ENCODE assay signal across 7 mouse cellular contexts in the genomic region with DNA sequence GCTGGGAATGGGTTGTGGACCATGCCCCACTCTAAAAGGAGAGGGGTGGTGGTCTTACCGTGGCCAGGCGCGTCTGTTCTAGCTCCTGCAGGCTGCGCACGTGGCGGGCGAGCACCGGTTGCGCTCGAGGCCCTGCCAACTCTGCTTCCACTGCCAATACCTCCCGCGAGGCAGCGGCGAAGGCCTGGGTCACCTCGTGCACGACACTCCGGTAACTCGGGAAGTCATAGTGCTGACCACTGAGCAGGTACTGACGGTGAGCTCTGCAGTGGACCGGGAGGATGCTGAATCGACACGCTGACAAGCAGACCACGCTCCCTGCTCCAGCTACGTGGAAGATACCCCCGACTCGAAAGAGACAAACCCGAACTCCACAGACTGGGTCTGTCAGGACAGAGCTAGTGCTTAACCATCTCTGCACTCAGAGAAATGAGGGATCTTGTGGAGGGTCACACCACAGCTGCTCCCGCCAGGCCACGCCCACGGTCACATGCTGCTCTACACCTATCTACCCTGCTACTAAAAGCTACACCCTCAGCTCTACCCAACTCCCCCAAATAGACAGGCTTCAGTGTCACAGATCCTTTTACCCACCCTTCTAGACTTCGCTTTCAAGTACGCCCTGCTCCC. TPM values are rescaled to one million over a fixed set of nuclear protein-coding genes. Genes with fewer than 3 reads are reported as not detected.
A peak's percentile ranks its signal among the peaks of the same experiment; 100 is the strongest.
DNase-seq lines count a peak whose midpoint lies in the region; ATAC-seq and TF ChIP-seq lines count a peak whose summit lies in the region.

No protein-coding gene starts in this region.

- H3K9me3 ChIP-seq in forebrain, embryonic 10.5 days, result no peaks in the 10 kb centered on the region
- no peaks in the 10 kb centered on the region for H3K9me3 ChIP-seq in intestine, embryonic 16.5 days (ENCODE audit: control insufficient read depth, low read length)
- no peaks in the 10 kb centered on the region for H3K9me3 ChIP-seq in midbrain, postnatal 0 days (ENCODE audit: low read length)

- no peak for TF ChIP-seq CTCF in midbrain, postnatal 0 days (IDR thresholded peaks at IDR 0.05)

- no peak for ATAC-seq in intestine, embryonic 16.5 days
- peak; percentile 25; the same call in 1 of the 2 replicates for ATAC-seq in midbrain, postnatal 0 days (ENCODE audit: low FRiP score)

- H3K4me1 ChIP-seq in forebrain, embryonic 10.5 days, result peaks cover 81% of the 10 kb centered on the region
- H3K4me1 ChIP-seq in intestine, embryonic 16.5 days (ENCODE audit: control insufficient read depth, insufficient read depth, low read length), result peaks cover 37% of the 10 kb centered on the region
- peaks cover 7% of the 10 kb centered on the region; the same call in 1 of the 2 replicates for H3K4me1 ChIP-seq in midbrain, postnatal 0 days (ENCODE audit: insufficient read depth, low read length)

- H3K27ac ChIP-seq in forebrain, embryonic 10.5 days, result peak overlapping the region; percentile 94
- 0 out of 2 replicates have a peak overlapping the region, but pooled peaks have one; percentile 95 for H3K27ac ChIP-seq in intestine, embryonic 16.5 days (ENCODE audit: low read length)
- H3K27ac ChIP-seq in midbrain, postnatal 0 days (ENCODE audit: low read depth, low read length), result peak overlapping the region; percentile 93

- H3K36me3 ChIP-seq in forebrain, embryonic 10.5 days (replicated peaks), result peaks cover 38% of the 10 kb centered on the region
- peaks cover 7% of the 10 kb centered on the region for H3K36me3 ChIP-seq in intestine, embryonic 16.5 days (ENCODE audit: control insufficient read depth, insufficient read depth, low read length)
- peaks cover 15% of the 10 kb centered on the region; the same call in 1 of the 2 replicates for H3K36me3 ChIP-seq in midbrain, postnatal 0 days (ENCODE audit: insufficient read depth, low read length)

- DNase-seq in right cerebral cortex, postnatal 14 days, result peak; percentile 39
- DNase-seq in right cerebral cortex, postnatal 4 days, result no peak
- DNase-seq in forebrain, embryonic 10.5 days (ENCODE audit: extremely low spot score, low spot score), result no peak
- DNase-seq in midbrain, postnatal 0 days (ENCODE audit: low spot score), result peak; percentile 31
- no peak for DNase-seq in right cerebral cortex, postnatal 36 days (ENCODE audit: low spot score in 2 of 2)
- no peak for DNase-seq in frontal cortex, postnatal 25 days (ENCODE audit: low spot score in 2 of 2)

- peaks cover 41% of the 10 kb centered on the region for H3K27me3 ChIP-seq in forebrain, embryonic 10.5 days (ENCODE audit: poor library complexity, severe bottlenecking)
- H3K27me3 ChIP-seq in intestine, embryonic 16.5 days (replicated peaks; ENCODE audit: control insufficient read depth, insufficient read depth, low read length), result peaks cover 25% of the 10 kb centered on the region
- peaks cover 21% of the 10 kb centered on the region for H3K27me3 ChIP-seq in midbrain, postnatal 0 days (ENCODE audit: insufficient read depth, low read length)

- H3K4me3 ChIP-seq in forebrain, embryonic 10.5 days, result peak overlapping the region; percentile 61
- H3K4me3 ChIP-seq in intestine, embryonic 16.5 days (ENCODE audit: low read length), result peak overlapping the region; percentile 77
- H3K4me3 ChIP-seq in midbrain, postnatal 0 days (ENCODE audit: low read depth, low read length), result peak overlapping the region; percentile 70

- 40% methylated on average over 32 of the region's 32 CpGs for WGBS in forebrain, embryonic 10.5 days
- 28% methylated on average over 32 of the region's 32 CpGs for WGBS in intestine, embryonic 16.5 days
- WGBS in midbrain, postnatal 0 days, result 36% methylated on average over 32 of the region's 32 CpGs

- H3K4me2 ChIP-seq in intestine, embryonic 16.5 days (ENCODE audit: low read depth, low read length), result peak overlapping the region; percentile 88
- peak overlapping the region; percentile 74 for H3K4me2 ChIP-seq in midbrain, postnatal 0 days (ENCODE audit: low read depth, low read length, poor library complexity, severe bottlenecking)

- peak overlapping the region; percentile 96 for H3K9ac ChIP-seq in intestine, embryonic 16.5 days (ENCODE audit: low read depth, low read length)
- peak overlapping the region; percentile 90 for H3K9ac ChIP-seq in midbrain, postnatal 0 days (replicated peaks; ENCODE audit: low read length, poor library complexity, severe bottlenecking)

RNA-seq across cellular contexts. Expression of a gene that starts 0.7 kb away (rescaled TPM):
- polyA plus RNA-seq in forebrain, embryonic 10.5 days (2016; fragmentation: Nextera tagmentation; extraction: Ambion mirVana), result 126 and 136 TPM in 2 replicates
- 130 and 137 TPM in 2 replicates for polyA plus RNA-seq in intestine, embryonic 16.5 days (2015; fragmentation: Nextera tagmentation; extraction: Ambion mirVana)
- total RNA-seq in midbrain, postnatal 0 days (2014; rRNA removed), result 118 and 121 TPM in 2 replicates
- polyA plus RNA-seq in midbrain, postnatal 0 days (2015; fragmentation: Nextera tagmentation; extraction: Ambion mirVana), result 198 and 212 TPM in 2 replicates

RNA-seq across cellular contexts. Expression of a gene that starts 4.8 kb away (rescaled TPM):
- polyA plus RNA-seq in forebrain, embryonic 10.5 days (2016; fragmentation: Nextera tagmentation; extraction: Ambion mirVana), result 879 and 899 TPM in 2 replicates
- polyA plus RNA-seq in intestine, embryonic 16.5 days (2015; fragmentation: Nextera tagmentation; extraction: Ambion mirVana), result 991 TPM in 2 replicates
- total RNA-seq in midbrain, postnatal 0 days (2014; rRNA removed), result 357 and 402 TPM in 2 replicates
- polyA plus RNA-seq in midbrain, postnatal 0 days (2015; fragmentation: Nextera tagmentation; extraction: Ambion mirVana), result 721 and 736 TPM in 2 replicates

RNA-seq across cellular contexts. Expression of a gene that starts 12.9 kb away (rescaled TPM):
- 34.1 and 48.4 TPM in 2 replicates for polyA plus RNA-seq in forebrain, embryonic 10.5 days (2016; fragmentation: Nextera tagmentation; extraction: Ambion mirVana)
- polyA plus RNA-seq in intestine, embryonic 16.5 days (2015; fragmentation: Nextera tagmentation; extraction: Ambion mirVana), result 1.6 and 1.7 TPM in 2 replicates
- 4.1 and 4.3 TPM in 2 replicates for total RNA-seq in midbrain, postnatal 0 days (2014; rRNA removed)
- 9.4 and 10.9 TPM in 2 replicates for polyA plus RNA-seq in midbrain, postnatal 0 days (2015; fragmentation: Nextera tagmentation; extraction: Ambion mirVana)

RNA-seq across cellular contexts. Expression of a gene that starts 18.7 kb away (rescaled TPM):
- polyA plus RNA-seq in forebrain, embryonic 10.5 days (2016; fragmentation: Nextera tagmentation; extraction: Ambion mirVana), result 16.7 and 19.5 TPM in 2 replicates
- 2.9 and 3.3 TPM in 2 replicates for polyA plus RNA-seq in intestine, embryonic 16.5 days (2015; fragmentation: Nextera tagmentation; extraction: Ambion mirVana)
- total RNA-seq in midbrain, postnatal 0 days (2014; rRNA removed), result 168 and 206 TPM in 2 replicates
- polyA plus RNA-seq in midbrain, postnatal 0 days (2015; fragmentation: Nextera tagmentation; extraction: Ambion mirVana), result 203 and 226 TPM in 2 replicates

RNA-seq across cellular contexts. Expression of a gene that starts 21.7 kb away (rescaled TPM):
- 295 and 303 TPM in 2 replicates for polyA plus RNA-seq in forebrain, embryonic 10.5 days (2016; fragmentation: Nextera tagmentation; extraction: Ambion mirVana)
- 320 and 328 TPM in 2 replicates for polyA plus RNA-seq in intestine, embryonic 16.5 days (2015; fragmentation: Nextera tagmentation; extraction: Ambion mirVana)
- total RNA-seq in midbrain, postnatal 0 days (2014; rRNA removed), result 490 and 533 TPM in 2 replicates
- 351 and 386 TPM in 2 replicates for polyA plus RNA-seq in midbrain, postnatal 0 days (2015; fragmentation: Nextera tagmentation; extraction: Ambion mirVana)

Comparison
In these comparisons a context has a peak if more than half of its experiments do, and no peak if none do; other contexts are left out.
1. DNase-seq: peak in right cerebral cortex, postnatal 14 days (single experiment) and midbrain, postnatal 0 days (single experiment); none in right cerebral cortex, postnatal 4 days (single experiment), forebrain, embryonic 10.5 days (single experiment), right cerebral cortex, postnatal 36 days (0 of 2) and frontal cortex, postnatal 25 days (0 of 2).
2. Peak in every context shown above with its lines, with median percentiles within 50 percentile points of each other: H3K27ac ChIP-seq and H3K4me3 ChIP-seq.